Mouse (Mus musculus) right cerebral cortex, postnatal 4 days (tissue): Measurements from ENCODE around the gene Pex1.
"Not testable (repeated sequence)": the region's sequence is repeated elsewhere in the genome, so short reads cannot be mapped to it uniquely, and the experiment has no call there.

Source experiments
- DNase-seq: peaks from one replicate; pipeline ENCODE4 v3.0.0-alpha.2; 2022

The Pex1 gene

DNA sequence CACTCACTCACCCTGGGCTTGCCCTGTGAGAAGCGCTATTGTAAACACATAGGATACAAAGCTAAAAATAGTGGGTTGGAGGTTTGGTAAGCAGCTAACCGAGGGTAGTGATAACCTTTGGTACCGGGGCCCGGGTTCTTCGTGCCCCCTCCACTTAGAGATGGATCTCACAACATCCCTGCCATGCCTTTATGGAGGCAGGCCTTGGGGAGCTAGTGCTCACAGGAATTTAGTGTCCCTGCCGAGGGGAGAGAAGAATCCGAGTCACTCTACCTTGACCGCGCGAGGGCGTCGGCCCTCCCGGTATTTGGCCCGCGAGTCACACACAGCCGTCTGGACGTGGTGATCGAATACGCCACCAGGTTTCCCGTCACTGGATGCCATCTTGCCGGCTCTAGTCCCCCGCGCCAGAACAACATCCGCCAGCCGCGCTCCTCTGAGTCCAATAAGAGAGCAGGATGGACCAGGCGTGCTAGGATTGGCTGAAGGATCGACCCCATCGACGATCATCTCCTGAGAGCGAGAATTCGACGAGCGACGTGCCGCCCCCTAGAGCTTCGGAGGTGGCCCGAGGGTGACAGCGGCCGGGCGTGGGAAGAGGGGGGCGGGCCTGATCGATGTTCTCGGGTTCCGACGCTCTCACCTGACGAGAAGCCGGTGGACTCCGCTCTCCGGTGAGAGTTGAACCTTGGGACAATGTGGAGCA, at the start of gene Pex1:
Gene Pex1, plus strand, starts transcription at position 374 of the 706 bp plus-strand sequence.
- DNase-seq, result peak; percentile 90

DNA sequence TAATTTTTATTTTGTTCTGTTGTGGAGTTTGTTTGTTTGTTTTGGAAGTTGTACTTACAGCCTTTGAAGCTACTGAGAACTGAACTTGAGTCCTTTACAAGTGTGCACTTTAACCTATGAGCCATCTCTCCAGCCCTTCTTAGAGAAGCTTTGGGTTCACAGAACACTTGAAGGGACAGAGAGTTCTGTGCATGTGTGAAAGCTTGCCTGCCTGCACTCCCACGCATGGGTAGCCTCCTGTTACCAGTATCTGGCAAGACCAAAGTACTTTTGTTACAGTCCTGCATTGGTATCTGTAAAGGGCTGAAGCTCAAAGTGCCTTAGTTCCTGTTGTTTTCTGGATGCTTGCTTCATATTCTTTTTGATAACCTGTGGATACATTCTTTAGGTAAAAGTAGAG, 49.6 kb upstream of the Pex1 start:
- no peak for DNase-seq

DNA sequence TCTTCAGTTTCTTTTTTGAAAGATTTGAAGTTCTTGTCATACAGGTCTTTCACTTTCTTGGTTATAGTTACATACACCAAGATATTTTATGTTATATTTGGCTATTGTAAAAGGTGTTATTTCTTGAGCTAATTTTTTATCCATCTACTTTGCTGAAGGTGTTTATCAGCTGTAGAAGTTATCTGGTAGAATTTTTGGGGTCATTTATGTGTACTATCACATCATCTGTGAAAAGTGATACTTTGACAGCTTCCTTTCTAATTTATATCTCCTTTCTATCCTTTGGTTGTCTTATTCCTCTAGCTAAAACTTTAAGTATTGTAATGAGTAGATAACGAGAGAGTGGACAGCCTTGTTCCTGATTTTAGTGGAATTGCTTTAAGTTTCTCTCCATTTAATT, 44.4 kb upstream of the Pex1 start:
- DNase-seq, result no peak

DNA sequence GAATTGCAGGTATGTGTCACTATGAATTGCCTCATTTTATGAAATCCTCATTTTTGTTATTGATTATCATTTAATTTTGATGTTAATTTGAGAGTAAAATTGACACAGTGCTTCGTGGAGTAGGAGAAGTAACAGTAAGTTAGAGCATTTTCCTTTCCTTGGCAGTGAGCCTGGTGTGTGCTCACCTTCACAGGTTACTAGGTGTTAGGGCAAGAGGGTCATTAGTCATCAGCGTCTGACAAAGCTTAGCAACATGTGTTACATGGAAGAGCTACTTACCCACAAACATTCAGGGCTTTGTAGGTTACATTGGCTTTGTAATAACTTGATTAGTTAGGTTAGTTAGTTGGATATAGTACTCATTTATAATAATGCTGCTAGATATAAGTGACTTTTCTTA, 41.7 kb upstream of the Pex1 start:
- DNase-seq, result no peak

DNA sequence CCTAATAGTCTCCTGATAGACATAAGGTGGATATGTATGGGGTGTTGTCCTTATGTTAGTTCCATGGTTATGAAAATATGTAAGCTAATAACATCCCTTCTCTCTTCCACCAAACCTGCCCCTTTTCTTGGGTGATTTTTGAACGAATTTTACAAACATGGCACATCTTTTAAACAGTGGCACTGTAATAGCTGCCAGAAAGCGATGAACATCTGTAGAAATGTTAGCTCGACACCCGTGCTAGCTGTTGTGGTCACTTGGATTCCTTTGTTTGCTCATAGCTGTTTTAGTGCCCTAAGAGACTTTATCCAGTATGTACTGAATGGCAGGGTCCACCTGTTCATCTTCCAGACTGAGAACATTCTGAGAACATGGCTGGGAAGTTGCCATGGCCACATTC, 24.6 kb upstream of the Pex1 start, which contains the start of gene 1700109H08Rik:
Gene 1700109H08Rik, plus strand, starts transcription at position 301 of the 400 bp plus-strand sequence.
- DNase-seq, result no peak

DNA sequence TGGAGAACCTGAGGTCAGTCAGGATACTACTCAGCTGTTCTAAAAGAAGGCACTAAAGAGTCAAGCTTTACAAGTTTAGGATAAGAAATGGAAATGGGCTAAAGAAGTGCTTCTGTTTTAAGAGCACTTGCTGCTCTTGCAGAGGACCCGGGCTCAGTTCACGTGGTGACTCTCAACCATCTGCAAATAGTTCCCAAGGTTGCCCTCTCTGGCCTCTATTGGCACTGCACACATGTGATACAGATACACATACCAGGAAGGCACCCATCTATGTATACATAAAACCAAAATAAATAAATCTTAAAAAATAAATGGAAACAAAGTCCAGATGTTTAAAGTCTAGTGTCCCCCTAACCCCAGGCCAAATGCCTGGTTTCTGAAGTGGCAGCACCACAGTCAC, 21.0 kb upstream of the Pex1 start:
- DNase-seq, result no peak

DNA sequence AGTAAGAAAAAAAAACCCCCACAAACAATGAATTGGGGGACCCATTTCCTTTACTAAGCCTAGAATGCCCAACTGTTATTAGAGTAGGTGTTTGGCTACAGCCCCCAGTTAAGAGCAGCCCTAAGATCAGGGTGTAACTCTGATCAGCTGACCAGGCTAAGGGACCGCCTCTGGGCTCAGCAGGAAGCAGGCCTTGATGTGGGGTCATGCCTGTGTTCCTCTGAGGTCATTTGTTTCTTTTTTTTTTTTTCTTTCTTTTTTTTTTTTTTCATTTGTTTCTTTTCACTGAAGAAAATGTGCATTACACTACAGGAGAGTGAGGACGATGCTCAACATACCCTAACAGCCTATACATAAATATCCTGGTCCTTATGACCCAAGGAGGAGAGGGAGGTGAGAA, 17.9 kb upstream of the Pex1 start:
- no peak for DNase-seq

DNA sequence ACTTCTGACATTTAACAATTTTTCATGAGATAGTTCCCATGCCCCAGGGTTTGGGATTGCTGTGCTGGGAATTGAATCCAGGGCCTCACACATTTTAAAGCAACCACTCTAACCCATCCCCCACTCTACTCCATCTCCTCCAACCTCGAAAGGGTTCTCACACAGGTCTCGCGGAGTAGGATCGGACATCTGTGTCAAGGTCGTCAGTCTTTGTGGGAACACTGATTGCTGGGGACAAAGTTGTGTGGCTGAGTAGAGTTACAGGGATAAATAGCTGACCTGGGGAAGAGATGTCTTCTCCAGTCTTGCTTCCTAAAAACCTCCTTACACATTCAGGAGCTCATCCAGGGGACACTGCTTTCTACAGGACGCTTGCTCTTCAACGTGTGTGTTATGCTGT, 16.8 kb upstream of the Pex1 start:
- no peak for DNase-seq

DNA sequence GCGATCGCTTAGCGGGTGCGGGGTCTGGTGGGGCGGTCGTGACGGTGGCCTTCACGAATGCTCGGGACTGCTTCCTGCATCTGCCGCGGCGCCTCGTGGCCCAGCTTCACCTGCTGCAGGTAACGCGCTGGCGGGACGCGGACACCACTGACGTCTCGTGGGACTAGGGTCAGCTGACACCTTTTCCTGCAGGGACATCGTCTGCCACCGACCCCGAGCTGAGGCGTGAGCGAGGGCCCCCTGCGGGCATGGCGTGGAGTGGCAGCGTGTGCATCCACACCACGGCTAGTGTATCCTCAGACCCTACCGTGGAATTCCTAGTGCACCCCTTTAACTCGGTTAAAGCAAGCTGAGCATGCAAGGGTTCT, 517 bp downstream of the Pex1 start, which contains the start of gene Rbm48:
Gene Rbm48, minus strand, starts transcription at position 187 of the 368 bp plus-strand sequence.
- DNase-seq, result peak; percentile 84

DNA sequence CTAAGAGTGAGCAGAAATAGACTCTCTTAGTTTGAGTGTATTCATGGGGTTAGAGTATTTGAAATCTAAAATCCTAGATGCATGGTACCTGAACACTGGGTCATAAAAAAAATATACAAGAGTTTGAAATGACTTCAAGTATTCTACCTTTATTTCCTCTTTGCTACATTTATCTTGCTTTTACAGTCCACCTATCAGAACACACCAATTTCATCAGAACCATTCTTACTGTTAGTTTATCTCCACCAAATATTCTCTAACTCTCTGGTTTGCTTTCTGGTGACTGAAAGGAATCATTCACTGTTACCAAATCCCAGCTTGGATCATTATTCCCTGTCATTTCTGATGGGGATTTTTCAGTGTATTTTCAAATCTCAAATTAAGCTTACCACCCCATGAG, 1.3 kb downstream of the Pex1 start:
- DNase-seq, result no peak

DNA sequence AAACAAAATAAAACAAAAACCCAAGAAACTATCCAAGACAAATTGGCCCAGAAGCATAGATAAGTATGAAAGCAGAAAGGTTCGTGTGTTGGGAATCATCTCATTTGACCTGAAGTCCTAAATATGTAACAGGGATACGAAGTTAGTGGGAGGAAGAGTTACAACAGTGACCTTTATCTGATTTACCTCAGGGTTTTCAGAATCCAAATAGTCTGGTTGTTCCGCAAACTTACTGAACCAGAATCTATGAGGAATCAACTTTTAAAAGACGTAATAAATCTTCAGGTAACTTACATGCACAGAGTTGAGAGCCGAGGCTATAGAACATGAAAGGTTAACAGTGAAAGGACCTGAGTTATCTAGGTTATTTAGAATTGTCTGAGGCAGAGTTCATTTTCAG, 2.9 kb downstream of the Pex1 start:
- no peak for DNase-seq

DNA sequence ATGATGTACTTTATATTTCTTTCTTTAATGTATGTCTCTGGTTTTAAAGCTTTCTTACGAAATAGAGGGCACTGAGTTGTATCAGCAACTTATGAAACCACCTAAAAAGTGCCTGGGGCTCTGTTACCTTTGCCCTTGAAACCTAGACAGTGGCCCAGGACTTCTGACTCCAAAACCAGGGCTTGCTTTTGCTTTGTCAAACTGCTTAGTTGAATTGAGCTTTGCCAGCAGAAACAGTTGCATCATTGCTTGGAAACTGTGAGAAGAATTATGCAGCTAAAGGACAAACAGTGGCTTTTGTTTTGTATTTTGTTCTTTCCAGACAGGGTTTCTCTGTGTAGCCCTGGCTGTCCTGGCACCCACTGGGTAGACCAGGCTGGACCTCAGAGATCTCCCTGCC, 4.4 kb downstream of the Pex1 start:
- DNase-seq, result no peak

DNA sequence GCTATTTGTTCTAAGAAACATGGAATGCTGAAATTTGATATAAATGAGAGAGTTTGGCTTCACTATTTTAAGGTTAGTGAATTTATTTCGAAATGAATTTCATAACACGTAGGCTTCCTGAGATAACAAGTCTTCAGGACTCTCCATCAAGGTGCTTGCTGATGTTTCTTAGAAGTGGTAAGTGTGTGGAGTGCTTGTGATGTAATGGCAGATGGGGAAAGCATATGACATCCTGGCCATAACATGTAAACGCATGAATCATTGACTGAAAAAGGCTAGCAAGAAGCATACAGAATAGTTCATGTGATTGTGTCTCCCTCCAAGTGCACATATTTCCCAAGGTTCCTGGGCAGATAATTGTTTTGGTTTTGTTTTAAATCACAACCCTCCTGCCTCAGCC, 4.9 kb downstream of the Pex1 start:
- DNase-seq, result no peak

DNA sequence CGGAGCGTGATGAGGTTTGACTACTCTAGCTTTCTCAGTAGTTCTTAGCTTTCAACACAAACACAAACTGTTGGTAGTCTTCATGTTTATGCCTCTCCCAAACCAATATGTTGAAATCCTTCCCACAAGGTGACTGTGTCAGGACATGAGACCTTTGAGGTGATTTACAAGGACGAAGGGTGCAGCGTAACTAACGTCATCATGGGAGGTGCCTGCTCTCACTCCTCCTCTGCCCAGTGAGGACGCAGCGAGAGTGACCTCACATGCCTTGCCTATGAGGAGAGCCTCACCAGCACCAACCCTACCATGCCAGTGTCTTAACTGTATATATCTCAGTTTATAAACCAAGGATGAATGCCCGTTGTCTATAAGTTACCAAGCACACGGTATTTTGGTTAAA, 11.2 kb downstream of the Pex1 start:
- DNase-seq, result no peak

DNA sequence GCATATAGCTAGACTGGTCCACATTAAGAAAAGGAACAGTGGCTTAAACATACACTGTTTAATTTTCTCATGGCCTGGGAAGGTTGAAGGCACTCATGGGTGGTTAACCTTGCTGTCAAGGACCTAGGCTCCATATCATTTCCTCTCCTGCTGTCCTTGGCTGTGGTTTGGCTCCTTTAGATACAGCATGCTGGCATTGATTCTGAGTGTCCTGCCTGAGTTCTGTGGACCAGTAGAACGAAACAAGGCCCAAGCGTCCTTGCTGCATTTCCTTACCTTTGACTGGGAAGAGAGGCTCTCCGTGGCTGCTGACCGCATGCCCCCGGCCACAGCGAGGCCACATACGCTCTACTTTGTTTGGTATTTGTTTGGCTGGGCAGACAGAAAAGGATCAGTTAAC, 13.4 kb downstream of the Pex1 start:
- no peak for DNase-seq

DNA sequence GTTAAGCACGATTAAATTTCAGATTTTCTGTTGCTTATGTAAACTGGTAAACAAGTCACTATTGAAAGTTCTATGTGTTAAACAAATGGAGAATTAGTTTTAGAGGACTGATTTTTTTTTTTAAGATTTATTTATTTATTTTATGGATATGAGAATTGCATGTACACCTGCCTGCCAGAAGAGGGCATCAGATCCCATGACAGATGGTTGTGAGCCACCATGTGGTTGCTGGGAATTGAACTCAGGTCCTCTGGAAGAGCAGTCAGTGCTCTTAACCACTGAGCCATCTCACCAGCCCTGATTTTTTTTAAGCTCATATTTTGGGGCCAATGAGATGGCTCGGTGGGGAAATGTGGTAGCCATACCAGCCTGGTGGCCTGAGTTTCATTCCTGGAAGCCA, 16.0 kb downstream of the Pex1 start:
- DNase-seq, result not testable (repeated sequence)

DNA sequence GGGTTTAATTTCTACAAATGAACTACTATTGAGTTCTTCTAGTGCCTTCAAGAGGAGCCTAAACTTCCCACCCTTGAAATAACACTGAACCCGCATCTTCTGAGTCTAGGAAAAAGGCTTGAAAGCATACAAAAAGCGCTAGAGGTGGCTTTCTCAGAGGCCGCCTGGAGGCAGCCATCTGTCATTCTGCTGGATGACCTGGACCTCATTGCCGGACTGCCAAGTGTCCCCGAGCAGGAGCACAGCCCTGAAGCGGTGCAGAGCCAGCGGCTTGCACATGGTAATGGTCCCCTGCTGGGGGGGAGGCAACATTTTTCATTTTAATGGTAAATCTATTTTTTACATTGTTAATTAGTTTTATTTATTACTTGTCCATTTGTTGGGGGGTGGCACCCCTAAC, 24.6 kb downstream of the Pex1 start:
- no peak for DNase-seq

DNA sequence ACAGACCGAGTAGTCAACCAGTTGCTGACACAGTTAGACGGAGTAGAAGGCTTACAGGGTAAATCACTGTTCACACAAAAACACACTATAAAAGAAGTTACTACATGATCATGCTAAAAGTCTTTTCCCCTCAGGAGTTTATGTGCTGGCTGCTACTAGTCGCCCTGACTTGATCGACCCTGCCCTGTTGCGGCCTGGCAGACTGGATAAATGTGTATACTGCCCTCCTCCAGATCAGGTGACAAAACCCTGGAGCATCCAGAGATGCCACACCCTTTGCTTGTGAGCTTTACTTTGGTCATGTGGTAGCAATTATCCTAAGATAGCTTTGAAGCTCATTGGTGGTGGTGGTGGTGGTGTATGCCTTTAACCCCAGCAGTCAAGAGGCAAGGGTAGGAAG, 34.2 kb downstream of the Pex1 start:
- no peak for DNase-seq

DNA sequence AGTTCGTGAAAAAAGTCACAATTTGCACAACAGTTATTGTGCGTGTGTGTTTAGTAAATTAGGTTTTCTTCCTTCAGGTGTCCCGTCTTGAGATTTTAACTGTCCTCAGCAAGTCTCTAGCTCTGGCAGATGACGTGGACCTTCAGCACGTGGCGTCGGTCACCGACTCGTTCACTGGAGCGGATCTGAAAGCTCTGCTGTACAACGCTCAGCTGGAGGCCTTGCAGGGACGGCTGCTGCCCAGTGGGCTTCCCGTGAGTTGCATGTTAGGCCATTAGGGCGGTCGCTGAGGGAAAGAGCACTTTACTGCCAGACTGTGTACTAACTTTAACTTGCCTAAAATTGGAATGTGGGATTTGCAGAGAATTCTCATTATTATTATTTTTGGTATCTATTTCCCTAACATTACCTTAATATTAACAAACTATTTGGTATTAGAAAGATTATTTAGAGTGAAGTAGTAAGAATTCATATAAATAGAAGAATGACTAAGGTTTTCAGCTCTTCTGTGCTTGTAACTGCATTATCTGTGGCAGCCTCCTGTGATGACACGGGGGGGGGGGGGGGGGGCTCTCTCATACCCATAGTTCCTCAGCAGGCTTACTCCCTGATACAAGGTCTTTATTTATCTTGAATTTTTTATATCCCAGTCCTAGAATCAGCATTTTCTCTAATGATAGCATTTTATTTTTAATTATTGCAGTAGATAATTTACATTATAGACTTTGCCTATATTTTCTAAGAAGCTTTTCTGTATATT, 35.8 kb downstream of the Pex1 start:
- DNase-seq, result no peak

DNA sequence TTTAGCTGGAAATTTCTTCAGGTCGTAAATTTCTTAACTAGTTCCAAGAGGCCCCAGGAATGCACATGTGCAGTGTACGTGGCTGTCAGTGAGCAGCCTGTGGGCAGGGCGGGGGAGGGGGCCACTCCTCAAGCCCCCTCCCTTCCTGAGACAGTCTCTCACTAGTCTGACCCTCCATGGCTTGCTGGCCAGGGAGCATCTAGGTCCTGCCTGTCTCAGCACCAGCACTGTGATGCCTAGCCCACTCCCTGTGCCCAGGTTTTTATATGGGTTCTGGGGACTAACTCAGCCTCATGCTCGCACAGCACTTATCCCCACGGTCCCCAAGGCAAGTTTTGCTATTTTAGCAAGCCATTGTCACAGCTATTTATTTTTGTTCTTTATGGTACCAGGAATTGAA, 36.4 kb downstream of the Pex1 start:
- DNase-seq, result no peak

DNA sequence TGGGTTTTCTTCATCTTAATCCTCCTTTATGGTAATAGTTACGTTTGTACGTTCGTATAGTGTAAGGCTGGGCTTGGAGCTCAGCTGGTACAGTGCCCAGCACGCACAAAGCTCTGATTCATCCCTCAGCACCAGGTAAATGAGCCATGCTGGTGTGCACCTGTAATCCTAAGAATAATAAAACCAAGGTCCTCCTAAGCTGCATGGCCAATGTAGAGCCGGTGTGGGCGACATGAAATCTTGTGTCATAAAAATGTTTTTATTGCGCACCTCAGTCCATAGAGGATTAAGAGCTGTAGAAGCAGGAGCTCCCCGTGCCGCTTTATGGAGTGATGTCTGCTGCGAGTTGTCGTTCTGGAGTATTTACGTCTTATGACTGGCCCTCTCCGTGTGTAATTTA, 37.4 kb downstream of the Pex1 start:
- no peak for DNase-seq

DNA sequence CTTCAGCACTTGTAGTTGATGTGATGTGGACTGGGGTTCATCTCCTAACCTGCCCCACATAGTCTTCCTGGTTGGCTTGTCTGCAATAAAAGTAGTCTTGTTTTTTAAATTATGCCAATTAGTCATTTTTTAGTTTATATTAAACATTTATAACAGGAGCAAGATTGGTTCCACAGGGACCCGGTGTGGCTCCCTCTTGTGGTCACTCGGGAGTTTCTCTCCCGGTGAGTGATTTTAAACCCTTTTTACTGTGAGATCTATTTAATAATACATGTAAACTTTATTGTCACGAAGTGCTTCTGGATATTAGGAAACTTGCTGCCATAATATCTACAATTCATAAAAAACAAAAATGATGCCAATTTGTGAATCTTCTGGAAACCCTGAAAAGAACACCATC, 38.1 kb downstream of the Pex1 start:
- DNase-seq, result no peak

DNA sequence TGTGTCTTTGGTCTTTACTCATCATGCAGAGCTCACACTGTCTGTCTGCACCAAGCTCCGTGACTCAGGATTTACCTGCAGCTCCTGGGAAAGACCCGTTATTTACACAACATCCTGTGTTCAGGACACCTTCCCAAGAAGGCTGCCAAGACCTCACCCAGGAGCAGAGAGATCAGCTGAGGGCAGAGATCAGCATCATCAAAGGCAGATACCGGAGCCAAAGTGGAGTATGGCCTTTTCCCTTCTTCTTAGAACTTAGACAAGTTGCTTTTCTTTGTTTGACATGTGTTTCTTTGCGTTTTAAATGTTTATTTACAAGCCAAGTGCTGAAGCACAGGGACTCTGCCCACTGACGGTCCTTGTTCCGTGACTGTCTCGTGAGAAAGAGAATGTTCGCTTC, 39.4 kb downstream of the Pex1 start:
- no peak for DNase-seq

DNA sequence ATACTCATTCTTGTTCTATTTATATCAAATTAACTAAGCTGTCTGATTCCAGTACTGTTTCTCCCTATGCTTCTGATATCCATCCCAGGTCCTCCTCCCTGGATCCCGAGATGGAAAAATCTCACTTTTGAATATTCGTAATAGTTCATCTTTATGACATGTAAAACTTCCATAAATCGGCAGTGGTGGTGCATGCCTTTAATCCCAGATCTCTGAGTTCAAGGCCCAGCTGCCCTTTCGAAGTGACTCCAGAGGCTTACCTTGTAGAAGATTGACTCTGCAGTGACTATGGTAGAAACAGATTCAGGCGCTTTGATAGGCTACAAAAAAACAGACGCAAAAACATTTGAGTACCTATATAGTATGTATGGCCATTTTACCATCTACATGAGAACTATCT, 48.8 kb downstream of the Pex1 start:
- no peak for DNase-seq

DNA sequence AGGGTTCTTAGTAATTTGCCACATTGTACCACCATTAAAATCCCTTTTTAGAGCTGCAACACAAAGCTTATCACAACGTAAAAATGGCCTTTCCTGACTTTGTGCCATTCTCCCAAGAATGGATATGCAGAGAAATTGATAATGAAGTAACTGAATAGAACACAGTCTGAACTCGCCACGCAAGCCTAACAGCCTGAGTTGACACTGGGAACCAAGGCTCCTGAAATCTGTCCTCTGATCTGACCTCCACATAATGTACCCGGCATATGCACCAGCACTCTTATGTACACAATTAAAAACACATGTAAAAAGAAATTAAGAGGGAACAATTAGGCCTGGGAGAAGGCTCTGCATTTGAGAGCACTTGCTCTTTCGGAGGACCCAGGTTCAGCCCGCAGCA, 49.5 kb downstream of the Pex1 start:
- DNase-seq, result no peak
